Mouse (Mus musculus): ENCODE results near the gene Sart3. TPM values are rescaled to one million over a fixed set of nuclear protein-coding genes. Genes with fewer than 3 reads are reported as not detected.

Sart3 gene
- polyA plus RNA-seq, 1 experiment = 10.7 TPM

- 91% methylated on average over 10 of the region's 10 CpGs for WGBS
- TF ChIP-seq CTCF (IDR thresholded peaks at IDR 0.05; ENCODE audit: extremely low read depth, insufficient read length, insufficient replicate concordance, low read depth, low read length) = no peak
- TF ChIP-seq POLR2A (IDR thresholded peaks at IDR 0.05; ENCODE audit: low read depth, low read length) = no peak
- H3K36me3 ChIP-seq (ENCODE audit: control insufficient read depth, insufficient read depth, low read length) = peaks cover 33% of the 10 kb centered on the region
- H3K4me1 ChIP-seq (ENCODE audit: control insufficient read depth, insufficient read depth, insufficient read length, low read length) = peaks cover 12% of the 10 kb centered on the region; the same call in 1 of the 2 replicates
- H3K27ac ChIP-seq (ENCODE audit: insufficient read depth, low read depth, low read length) = no peak overlapping the region
- H3K4me3 ChIP-seq (ENCODE audit: low read depth, low read length) = no peak overlapping the region
- H3K27me3 ChIP-seq (ENCODE audit: control insufficient read depth, insufficient read depth, low read length) = no peaks in the 10 kb centered on the region
Measured at GRCm38 (mm10) chr5:113775585-113775984, 3.3 kb upstream of the Sart3 start.

GRCm38 (mm10) chr5:113773664-113774063, 1.4 kb upstream of the Sart3 start:
- peaks cover 12% of the 10 kb centered on the region; the same call in 1 of the 2 replicates for H3K4me1 ChIP-seq (ENCODE audit: control insufficient read depth, insufficient read depth, insufficient read length, low read length)
- peaks cover 33% of the 10 kb centered on the region for H3K36me3 ChIP-seq (ENCODE audit: control insufficient read depth, insufficient read depth, low read length)
- peak; percentile 98 for TF ChIP-seq CTCF (IDR thresholded peaks at IDR 0.05; ENCODE audit: extremely low read depth, insufficient read length, insufficient replicate concordance, low read depth, low read length)
- no peak for TF ChIP-seq POLR2A (IDR thresholded peaks at IDR 0.05; ENCODE audit: low read depth, low read length)
- H3K27me3 ChIP-seq (ENCODE audit: control insufficient read depth, insufficient read depth, low read length) = no peaks in the 10 kb centered on the region
- peak overlapping the region; percentile 89 for H3K4me3 ChIP-seq (ENCODE audit: low read depth, low read length)
- H3K27ac ChIP-seq (ENCODE audit: insufficient read depth, low read depth, low read length) = no peak overlapping the region
- under 1% methylated on average over 7 of the region's 7 CpGs for WGBS

GRCm38 (mm10) chr5:113772905-113773519, 702 bp upstream of the Sart3 start:
- Histone ChIP-seq H3K27me3 (ENCODE audit: control insufficient read depth, insufficient read depth, low read length) (no peaks in the 10 kb centered on the region), H3K4me1 (ENCODE audit: control insufficient read depth, insufficient read depth, insufficient read length, low read length) (peaks cover 12% of the 10 kb centered on the region; the same call in 1 of the 2 replicates), H3K27ac (ENCODE audit: insufficient read depth, low read depth, low read length) (peak overlapping the region; percentile 13; the same call in 1 of the 2 replicates), H3K36me3 (ENCODE audit: control insufficient read depth, insufficient read depth, low read length) (peaks cover 30% of the 10 kb centered on the region), H3K4me3 (ENCODE audit: low read depth, low read length) (peak overlapping the region; percentile 89)
- TF ChIP-seq POLR2A (IDR thresholded peaks at IDR 0.05; ENCODE audit: low read depth, low read length) (no peak), CTCF (IDR thresholded peaks at IDR 0.05; ENCODE audit: extremely low read depth, insufficient read length, insufficient replicate concordance, low read depth, low read length) (no peak)
- WGBS = under 1% methylated on average over 38 of the region's 38 CpGs

- TF ChIP-seq CTCF (IDR thresholded peaks at IDR 0.05; ENCODE audit: extremely low read depth, insufficient read length, insufficient replicate concordance, low read depth, low read length) (no peak), POLR2A (IDR thresholded peaks at IDR 0.05; ENCODE audit: low read depth, low read length) (peak; percentile 66; the same call in 1 of the 2 replicates)
- under 1% methylated on average over 97 of the region's 97 CpGs for WGBS
- Histone ChIP-seq H3K27me3 (ENCODE audit: control insufficient read depth, insufficient read depth, low read length) (no peaks in the 10 kb centered on the region), H3K4me1 (ENCODE audit: control insufficient read depth, insufficient read depth, insufficient read length, low read length) (peaks cover 7% of the 10 kb centered on the region; the same call in 1 of the 2 replicates), H3K4me3 (ENCODE audit: low read depth, low read length) (peak overlapping the region; percentile 83), H3K27ac (ENCODE audit: insufficient read depth, low read depth, low read length) (peak overlapping the region; percentile 94), H3K36me3 (ENCODE audit: control insufficient read depth, insufficient read depth, low read length) (peaks cover 23% of the 10 kb centered on the region)
Measured at GRCm38 (mm10) chr5:113771213-113772162, 822 bp downstream of the Sart3 start.

DNA sequence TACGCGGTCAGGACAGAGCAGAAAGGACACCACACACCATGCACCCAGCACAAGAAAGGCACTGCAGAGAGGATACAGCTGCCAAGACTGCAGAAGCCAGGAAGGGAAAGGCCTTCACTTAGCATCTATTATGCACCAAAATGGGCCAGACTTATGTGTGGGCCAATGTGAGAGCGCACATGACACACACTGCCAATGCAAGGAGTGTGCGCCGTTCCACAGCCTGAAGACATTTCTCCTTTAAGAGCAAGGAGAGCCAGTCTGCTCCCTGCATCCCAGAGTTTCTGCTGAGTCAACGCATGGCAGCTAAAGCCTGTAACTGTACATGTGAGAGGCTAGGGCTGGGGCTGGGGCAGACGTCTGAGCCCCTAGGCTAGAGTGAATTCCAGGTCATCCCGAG, 3.5 kb downstream of the Sart3 start:
- Histone ChIP-seq H3K4me1 (ENCODE audit: control insufficient read depth, insufficient read depth, insufficient read length, low read length) (no peaks in the 10 kb centered on the region; the same call in 1 of the 2 replicates), H3K4me3 (ENCODE audit: low read depth, low read length) (no peak overlapping the region), H3K36me3 (ENCODE audit: control insufficient read depth, insufficient read depth, low read length) (peaks cover 11% of the 10 kb centered on the region; the same call in 1 of the 2 replicates), H3K27ac (ENCODE audit: insufficient read depth, low read depth, low read length) (no peak overlapping the region), H3K27me3 (ENCODE audit: control insufficient read depth, insufficient read depth, low read length) (no peaks in the 10 kb centered on the region)
- TF ChIP-seq POLR2A (IDR thresholded peaks at IDR 0.05; ENCODE audit: low read depth, low read length) (no peak), CTCF (IDR thresholded peaks at IDR 0.05; ENCODE audit: extremely low read depth, insufficient read length, insufficient replicate concordance, low read depth, low read length) (no peak)
- 90% methylated on average over 8 of the region's 8 CpGs for WGBS

DNA sequence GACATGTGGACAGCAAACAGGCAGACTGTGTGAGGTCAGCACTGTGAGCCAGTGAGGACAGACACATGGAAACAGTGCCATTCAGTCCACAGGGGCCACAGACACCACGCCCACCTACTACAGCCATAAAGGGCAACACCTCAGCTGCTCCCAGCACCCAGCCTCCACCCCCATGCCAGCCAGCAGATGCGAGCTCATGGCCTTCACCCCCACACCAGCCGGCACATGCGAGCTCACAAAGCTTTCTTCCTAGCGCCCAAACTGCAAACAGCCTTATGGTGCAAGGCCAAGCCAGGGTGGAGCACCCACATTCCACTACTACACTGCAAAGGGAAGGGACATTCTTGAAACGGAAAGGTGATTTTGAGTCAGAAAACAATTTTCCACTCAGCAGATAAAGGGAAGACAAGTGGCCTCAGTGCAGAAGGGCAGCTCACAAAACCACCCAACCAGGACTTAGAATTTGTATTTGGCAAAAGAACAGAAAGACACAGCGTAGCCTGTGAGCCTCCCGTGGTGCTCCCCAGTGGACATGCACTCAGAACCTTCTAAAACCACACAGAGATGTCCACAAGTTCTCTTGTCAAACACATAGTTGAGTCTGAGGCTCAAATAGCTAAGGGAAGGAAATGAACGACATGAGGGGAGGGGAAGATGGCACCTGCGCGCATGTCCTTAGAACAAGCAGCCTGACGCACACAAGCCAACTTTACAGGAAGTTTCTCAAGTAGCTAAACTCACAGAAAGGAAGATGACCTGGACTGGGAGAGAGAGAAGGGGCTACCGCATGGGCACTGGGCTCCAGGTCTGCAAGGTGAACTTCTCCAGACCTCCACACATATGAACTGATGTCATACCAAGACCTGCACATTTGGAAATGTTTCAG, 6.4 kb downstream of the Sart3 start:
- no peaks in the 10 kb centered on the region; the same call in 1 of the 2 replicates for H3K4me1 ChIP-seq (ENCODE audit: control insufficient read depth, insufficient read depth, insufficient read length, low read length)
- TF ChIP-seq CTCF (IDR thresholded peaks at IDR 0.05; ENCODE audit: extremely low read depth, insufficient read length, insufficient replicate concordance, low read depth, low read length) (no peak), POLR2A (IDR thresholded peaks at IDR 0.05; ENCODE audit: low read depth, low read length) (no peak)
- no peak overlapping the region for H3K27ac ChIP-seq (ENCODE audit: insufficient read depth, low read depth, low read length)
- no peaks in the 10 kb centered on the region for H3K27me3 ChIP-seq (ENCODE audit: control insufficient read depth, insufficient read depth, low read length)
- no peak overlapping the region for H3K4me3 ChIP-seq (ENCODE audit: low read depth, low read length)
- peaks cover 19% of the 10 kb centered on the region for H3K36me3 ChIP-seq (ENCODE audit: control insufficient read depth, insufficient read depth, low read length)
- WGBS = 65% methylated on average over 13 of the region's 13 CpGs

All from small intestine, adult 2 months (tissue).